Mouse (Mus musculus): ENCODE data around the gene Gcc1.

GRCm38 (mm10) chr6:28396051-28396852, 31.9 kb downstream of the Gcc1 start:
- TF ChIP-seq GATA1 (IDR thresholded peaks at IDR 0.05; ENCODE audit: borderline replicate concordance, low read length) (no peak), FLI1 (IDR thresholded peaks at IDR 0.05; ENCODE audit: low read length) (no peak)
